In the genomic region with DNA sequence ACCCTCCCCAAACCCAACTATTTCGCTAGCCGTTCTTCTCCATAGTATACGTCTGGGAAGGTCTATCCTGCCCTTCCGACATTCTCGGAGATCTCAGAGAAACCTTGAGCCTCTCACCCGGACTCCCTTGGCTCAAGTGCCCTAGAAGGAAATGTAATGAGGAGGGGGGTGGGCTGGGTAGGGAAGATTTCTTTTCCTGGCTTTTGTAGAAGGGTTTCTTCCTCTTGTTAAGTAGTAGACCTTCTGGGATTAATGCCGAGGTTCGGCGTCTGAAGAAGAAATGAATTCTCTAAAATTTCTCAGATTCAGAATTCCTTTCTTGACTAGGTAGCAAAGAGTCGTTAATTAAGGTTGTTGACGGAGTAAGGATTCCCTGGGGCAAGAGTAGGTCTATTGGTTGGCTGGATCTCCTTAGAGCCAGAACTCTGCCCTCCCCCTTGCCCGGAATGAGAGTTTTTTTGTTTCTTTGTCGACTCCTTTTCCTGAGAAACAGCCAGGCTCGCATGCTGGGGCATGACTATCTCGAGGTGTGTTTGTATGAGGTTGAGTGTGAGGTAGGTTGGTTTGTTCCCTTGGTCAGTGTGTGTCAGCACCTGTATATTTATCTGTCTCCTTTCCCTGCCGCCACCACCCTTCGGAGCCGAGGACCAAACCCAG, we compare ENCODE assay signal across 7 mouse cellular contexts. TPM values are rescaled to one million over a fixed set of nuclear protein-coding genes. Genes with fewer than 3 reads are reported as not detected.
DNase-seq lines count a peak whose midpoint lies in the region; ATAC-seq lines count a peak whose summit lies in the region.

No protein-coding gene starts in this region.

- H3K36me3 ChIP-seq in heart, embryonic 13.5 days = no peaks in the 10 kb centered on the region
- no peaks in the 10 kb centered on the region for H3K36me3 ChIP-seq in limb, embryonic 10.5 days
- no peaks in the 10 kb centered on the region for H3K36me3 ChIP-seq in stomach, embryonic 14.5 days (ENCODE audit: control insufficient read depth, insufficient read depth, low read length)

- H3K27ac ChIP-seq in heart, embryonic 13.5 days (replicated peaks) = peak overlapping the region; percentile 84
- H3K27ac ChIP-seq in limb, embryonic 10.5 days = peak overlapping the region; percentile 59
- peak overlapping the region; percentile 64 for H3K27ac ChIP-seq in stomach, embryonic 14.5 days (ENCODE audit: low read length)

- WGBS in heart, embryonic 13.5 days = 2% methylated on average over 18 of the region's 18 CpGs
- 2% methylated on average over 18 of the region's 18 CpGs for WGBS in limb, embryonic 10.5 days
- 3% methylated on average over 18 of the region's 18 CpGs for WGBS in stomach, embryonic 14.5 days

- no peak for ATAC-seq in heart, embryonic 13.5 days (ENCODE audit: extremely low read depth, insufficient number of reproducible peaks, low FRiP score, low TSS enrichment)
- ATAC-seq in stomach, embryonic 14.5 days (ENCODE audit: insufficient number of reproducible peaks, insufficient read depth, low FRiP score, low read depth) = no peak

- H3K4me1 ChIP-seq in heart, embryonic 13.5 days = peaks cover 51% of the 10 kb centered on the region
- peaks cover 56% of the 10 kb centered on the region for H3K4me1 ChIP-seq in limb, embryonic 10.5 days
- H3K4me1 ChIP-seq in stomach, embryonic 14.5 days (ENCODE audit: control insufficient read depth, insufficient read depth, low read length) = peaks cover 20% of the 10 kb centered on the region

- H3K9me3 ChIP-seq in heart, embryonic 13.5 days = no peaks in the 10 kb centered on the region
- no peaks in the 10 kb centered on the region for H3K9me3 ChIP-seq in limb, embryonic 10.5 days (replicated peaks)
- H3K9me3 ChIP-seq in stomach, embryonic 14.5 days (ENCODE audit: control insufficient read depth, low read depth, low read length) = no peaks in the 10 kb centered on the region

- H3K27me3 ChIP-seq in heart, embryonic 13.5 days (replicated peaks) = no peaks in the 10 kb centered on the region
- peaks cover 39% of the 10 kb centered on the region for H3K27me3 ChIP-seq in limb, embryonic 10.5 days (ENCODE audit: low read depth, poor library complexity, severe bottlenecking)
- H3K27me3 ChIP-seq in stomach, embryonic 14.5 days (ENCODE audit: control insufficient read depth, insufficient read depth, low read length) = no peaks in the 10 kb centered on the region

- H3K4me3 ChIP-seq in heart, embryonic 13.5 days = peak overlapping the region; percentile 78
- H3K4me3 ChIP-seq in limb, embryonic 10.5 days = peak overlapping the region; percentile 55
- H3K4me3 ChIP-seq in stomach, embryonic 14.5 days (ENCODE audit: low read depth, low read length) = peak overlapping the region; percentile 47

- peak overlapping the region; percentile 90 for H3K9ac ChIP-seq in heart, embryonic 13.5 days
- peak overlapping the region; percentile 58 for H3K9ac ChIP-seq in stomach, embryonic 14.5 days (replicated peaks; ENCODE audit: low read depth, low read length)

- peak overlapping the region; percentile 74 for H3K4me2 ChIP-seq in heart, embryonic 13.5 days
- H3K4me2 ChIP-seq in stomach, embryonic 14.5 days (replicated peaks; ENCODE audit: low read depth, low read length) = peak overlapping the region; percentile 53

- DNase-seq in urinary bladder, postnatal 14 days (ENCODE audit: low spot score) = peak; percentile 67
- DNase-seq in urinary bladder, postnatal 10 days (ENCODE audit: low spot score) = no peak
- DNase-seq in limb, embryonic 10.5 days (ENCODE audit: low spot score) = peak; percentile 44
- DNase-seq in layer of hippocampus, adult 8-10 months (ENCODE audit: low spot score in 2 of 2) = no peak
- DNase-seq in right cerebral cortex, postnatal 4 days = no peak

RNA-seq across cellular contexts. Expression of a gene that starts 0.8 kb away (rescaled TPM):
- polyA plus RNA-seq in heart, embryonic 13.5 days (2015; fragmentation: Nextera tagmentation; extraction: Ambion mirVana) = 61.8 and 66.1 TPM in 2 replicates
- 34.7 and 38.2 TPM in 2 replicates for polyA plus RNA-seq in limb, embryonic 10.5 days (2016; fragmentation: Nextera tagmentation; extraction: Ambion mirVana)
- polyA plus RNA-seq in stomach, embryonic 14.5 days (2014; fragmentation: Nextera tagmentation; extraction: Ambion mirVana) = 119 and 127 TPM in 2 replicates
- 10 to 100 TPM in 2 of 4 experiments, 1 to 10 TPM in 2; 4.8 to 18.6 (median 11.1) TPM for total RNA-seq in layer of hippocampus, adult 8-10 months (2022)

RNA-seq across cellular contexts. Expression of a gene that starts 19.5 kb away (rescaled TPM):
- 3.1 and 3.6 TPM in 2 replicates for polyA plus RNA-seq in heart, embryonic 13.5 days (2015; fragmentation: Nextera tagmentation; extraction: Ambion mirVana)
- 6.2 and 7.5 TPM in 2 replicates for polyA plus RNA-seq in limb, embryonic 10.5 days (2016; fragmentation: Nextera tagmentation; extraction: Ambion mirVana)
- 3.0 and 3.1 TPM in 2 replicates for polyA plus RNA-seq in stomach, embryonic 14.5 days (2014; fragmentation: Nextera tagmentation; extraction: Ambion mirVana)
- total RNA-seq in layer of hippocampus, adult 8-10 months (2022) = 10 to 100 TPM in 1 of 4 experiments, 1 to 10 TPM in 3; 3.0 to 10.0 (median 4.6) TPM

RNA-seq across cellular contexts. Expression of a gene that starts 27.0 kb away (rescaled TPM):
- 52.1 and 53.3 TPM in 2 replicates for polyA plus RNA-seq in heart, embryonic 13.5 days (2015; fragmentation: Nextera tagmentation; extraction: Ambion mirVana)
- 119 and 127 TPM in 2 replicates for polyA plus RNA-seq in limb, embryonic 10.5 days (2016; fragmentation: Nextera tagmentation; extraction: Ambion mirVana)
- 85.2 and 95.0 TPM in 2 replicates for polyA plus RNA-seq in stomach, embryonic 14.5 days (2014; fragmentation: Nextera tagmentation; extraction: Ambion mirVana)
- total RNA-seq in layer of hippocampus, adult 8-10 months (2022) = 100 to 1,000 TPM; 110 to 142 (median 124) TPM

RNA-seq across cellular contexts. Expression of a gene that starts 49.4 kb away (rescaled TPM):
- 0.78 and 0.92 TPM in 2 replicates for polyA plus RNA-seq in heart, embryonic 13.5 days (2015; fragmentation: Nextera tagmentation; extraction: Ambion mirVana)
- polyA plus RNA-seq in limb, embryonic 10.5 days (2016; fragmentation: Nextera tagmentation; extraction: Ambion mirVana) = 0.56 and 0.69 TPM in 2 replicates
- polyA plus RNA-seq in stomach, embryonic 14.5 days (2014; fragmentation: Nextera tagmentation; extraction: Ambion mirVana) = 0.67 and 1.3 TPM in 2 replicates
- total RNA-seq in layer of hippocampus, adult 8-10 months (2022) = 1 to 10 TPM; 1.9 to 8.7 (median 4.9) TPM

Comparison
In these comparisons a context has a peak if more than half of its experiments do, and no peak if none do; other contexts are left out.
1. DNase-seq: peak in urinary bladder, postnatal 14 days (single experiment) and limb, embryonic 10.5 days (single experiment); none in urinary bladder, postnatal 10 days (single experiment), layer of hippocampus, adult 8-10 months (0 of 2) and right cerebral cortex, postnatal 4 days (single experiment).
2. Peak in every context shown above with its lines, with median percentiles within 50 percentile points of each other: H3K27ac ChIP-seq and H3K4me3 ChIP-seq.